Mouse (Mus musculus): Measurements from ENCODE around the gene Gm45785.
A peak's percentile ranks its signal among the peaks of the same experiment; 100 is the strongest.
"Not testable (repeated sequence)": the region's sequence is repeated elsewhere in the genome, so short reads cannot be mapped to it uniquely, and the experiment has no call there.

The Gm45785 gene

DNA sequence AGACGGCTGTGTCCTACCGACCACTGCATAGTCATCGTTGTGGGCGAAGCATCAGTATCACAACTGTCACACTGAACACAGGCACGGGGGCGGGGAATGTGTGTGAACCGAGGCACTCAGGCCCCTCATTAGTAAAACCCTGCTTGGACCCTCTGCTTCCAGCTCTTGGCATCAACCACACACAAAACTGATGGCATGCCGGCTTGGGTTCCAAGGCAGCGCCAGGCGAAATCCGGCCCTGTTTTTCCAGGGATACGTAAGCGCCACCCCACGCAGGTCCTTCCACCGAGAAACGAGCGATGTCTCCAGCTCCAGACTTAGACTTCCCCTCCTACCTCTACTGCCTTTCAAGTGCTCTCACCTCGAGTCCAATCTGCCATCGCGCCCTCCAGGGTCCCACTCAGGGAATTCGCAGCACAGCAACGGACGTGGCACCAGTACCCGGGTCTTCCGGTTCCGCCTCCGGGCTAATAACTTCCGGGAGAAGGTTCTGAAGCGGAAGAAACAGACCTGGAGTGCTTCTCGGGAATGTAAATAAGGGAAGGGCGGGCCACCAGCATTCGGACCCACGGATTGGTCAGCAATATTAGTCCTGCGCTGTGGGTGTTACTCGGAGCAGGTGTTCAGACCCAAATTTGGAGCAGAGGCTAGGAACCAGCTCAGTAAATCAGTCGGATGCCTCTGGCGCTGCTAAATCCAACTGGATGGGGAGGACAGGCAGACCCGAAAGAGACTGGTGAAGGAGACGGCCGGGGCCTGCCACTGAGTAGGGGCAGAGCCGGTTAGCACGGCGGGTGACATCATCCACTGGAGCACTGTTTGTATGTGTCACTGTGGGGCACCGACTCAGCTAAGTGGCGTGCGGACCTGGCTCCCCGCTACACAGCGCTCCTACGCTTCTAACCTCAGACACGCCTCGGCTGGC is at the start of gene Gm45785:
Gene Gm45785 (minus strand): TSS at position 472 of the 925 bp plus-strand sequence.
- peak; percentile 72 for DNase-seq

- DNase-seq, result no peak
These were observed 49.5 kb upstream of the Gm45785 start for GRCm38 (mm10) chr7:140905642-140906081.

DNA sequence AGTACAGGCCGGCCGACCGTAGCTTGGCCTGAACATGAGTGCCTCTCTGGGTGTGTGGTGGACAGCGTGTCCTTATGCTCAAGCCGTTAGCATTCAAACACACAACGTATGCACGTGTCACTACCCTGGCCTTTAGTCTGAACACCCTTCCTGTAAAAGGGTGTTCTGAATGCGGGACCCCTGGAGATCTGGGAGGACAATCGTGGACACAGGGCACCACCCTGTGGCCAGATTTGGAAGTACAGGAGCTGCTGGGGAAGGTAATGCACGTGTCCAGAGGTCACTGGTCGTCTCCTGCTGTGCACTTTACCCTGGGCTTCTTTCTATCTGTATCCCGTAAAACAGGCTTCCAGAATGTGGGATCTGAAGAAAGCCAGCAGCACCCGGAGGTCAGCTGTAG is 47.1 kb upstream of the Gm45785 start:
- DNase-seq, result peak; percentile 87

DNA sequence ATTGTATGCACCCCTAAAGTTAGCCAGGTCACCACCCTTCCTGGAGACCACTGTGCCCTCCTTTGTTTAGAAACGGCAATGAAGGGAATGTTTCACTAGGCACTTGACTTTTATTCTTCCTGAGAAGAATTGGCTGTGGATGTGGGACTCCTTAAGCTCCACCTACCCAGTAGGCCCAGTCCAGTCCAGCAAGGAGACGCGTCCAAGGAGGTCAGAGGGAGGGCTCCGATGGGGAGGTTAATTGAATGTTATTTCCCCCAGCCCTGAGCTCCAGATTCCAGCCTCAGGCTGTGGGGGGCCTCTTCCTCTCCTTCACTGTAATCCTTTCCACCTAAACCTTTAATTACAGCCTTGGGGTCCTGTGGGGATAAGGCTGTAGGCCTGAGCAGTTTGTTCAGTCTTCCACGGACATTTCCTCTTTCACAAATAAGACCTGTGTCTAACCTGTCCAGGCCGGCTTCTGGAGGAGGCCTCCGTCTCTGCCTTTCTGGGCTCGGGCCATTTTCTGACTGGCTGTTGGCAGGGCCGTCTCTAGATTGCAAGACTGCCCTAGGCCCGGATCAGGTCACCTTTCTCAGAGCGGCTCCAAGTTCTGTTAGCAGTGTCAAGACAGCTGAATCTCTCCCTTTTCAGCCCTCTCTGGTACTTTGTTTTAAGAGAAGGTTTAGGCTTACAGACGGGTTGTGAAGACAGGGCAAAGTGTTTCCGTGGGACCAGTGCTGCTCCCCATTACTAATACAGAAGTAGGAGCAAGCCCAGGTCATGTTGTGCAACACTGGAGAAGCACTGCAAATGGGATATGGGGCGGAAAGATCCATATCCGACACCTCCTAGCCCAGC is 46.1 kb upstream of the Gm45785 start:
- DNase-seq, result no peak

- DNase-seq, result no peak
These were observed 44.1 kb upstream of the Gm45785 start, which contains the start of gene Cox8b for GRCm38 (mm10) chr7:140900220-140900619. Gene Cox8b, minus strand, starts transcription at chr7:140900446.

DNA sequence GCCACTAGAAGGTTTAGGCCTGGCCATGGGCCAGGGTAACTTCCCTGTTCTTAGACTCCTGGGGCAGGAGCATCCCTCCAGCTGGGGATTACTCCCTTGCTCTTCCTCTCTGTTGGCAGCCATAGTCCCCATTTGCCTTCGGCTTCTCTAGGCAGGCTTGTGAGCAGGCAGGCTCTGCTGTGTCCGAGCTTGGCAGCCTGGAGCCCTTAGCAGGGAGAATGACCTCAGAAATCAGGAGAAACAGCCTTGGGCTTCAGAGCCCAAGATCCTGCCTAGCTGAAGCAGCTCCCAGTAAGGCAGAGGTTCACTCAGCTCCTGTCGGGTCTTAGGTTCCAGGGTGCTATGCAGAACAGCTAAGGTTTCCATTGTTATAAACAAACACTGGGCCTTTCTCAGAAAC is 43.0 kb upstream of the Gm45785 start:
- no peak for DNase-seq

DNA sequence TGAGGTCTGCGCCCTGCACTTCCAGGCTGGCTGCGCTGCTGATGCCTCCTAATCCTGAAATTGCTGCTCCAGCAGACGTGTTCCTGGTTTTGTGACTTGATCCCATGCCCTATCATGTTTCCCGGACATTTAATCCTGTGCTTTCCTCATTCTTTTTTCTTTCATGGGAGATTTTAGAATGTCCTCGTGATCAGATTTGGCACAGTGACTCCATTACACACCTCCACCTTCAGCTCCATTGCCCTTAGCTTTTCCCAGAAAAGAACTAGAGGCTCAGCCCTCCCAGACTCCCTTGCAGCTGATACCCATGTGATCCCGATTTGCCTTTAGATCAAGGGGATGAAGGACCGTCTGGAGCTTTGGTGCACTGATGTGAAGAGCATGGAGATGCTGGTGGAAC is 41.7 kb upstream of the Gm45785 start:
- DNase-seq, result no peak

GRCm38 (mm10) chr7:140894611-140895010 is 38.5 kb upstream of the Gm45785 start:
- DNase-seq, result no peak

- DNase-seq, result no peak
These were observed 37.9 kb upstream of the Gm45785 start for GRCm38 (mm10) chr7:140894031-140894430.

- not testable (repeated sequence) for DNase-seq
These were observed 34.5 kb upstream of the Gm45785 start for GRCm38 (mm10) chr7:140890636-140891035.

DNA sequence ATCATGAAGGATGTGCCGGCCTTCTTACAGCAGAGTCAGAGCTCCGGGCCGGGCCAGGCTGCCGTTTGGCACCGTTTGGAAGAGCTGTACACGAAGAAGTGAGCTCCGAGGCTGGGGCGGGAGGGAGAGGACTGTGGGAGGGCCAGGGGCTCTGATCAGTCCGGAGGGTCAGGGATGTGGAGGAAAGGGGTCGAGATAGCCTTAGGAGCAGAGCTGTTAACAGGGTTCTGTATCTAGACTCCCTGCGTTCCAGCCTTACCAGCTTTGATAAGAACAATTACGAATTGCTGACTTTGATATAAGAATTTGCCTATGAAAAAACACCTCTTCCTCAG is 26.3 kb upstream of the Gm45785 start:
- no peak for DNase-seq

DNA sequence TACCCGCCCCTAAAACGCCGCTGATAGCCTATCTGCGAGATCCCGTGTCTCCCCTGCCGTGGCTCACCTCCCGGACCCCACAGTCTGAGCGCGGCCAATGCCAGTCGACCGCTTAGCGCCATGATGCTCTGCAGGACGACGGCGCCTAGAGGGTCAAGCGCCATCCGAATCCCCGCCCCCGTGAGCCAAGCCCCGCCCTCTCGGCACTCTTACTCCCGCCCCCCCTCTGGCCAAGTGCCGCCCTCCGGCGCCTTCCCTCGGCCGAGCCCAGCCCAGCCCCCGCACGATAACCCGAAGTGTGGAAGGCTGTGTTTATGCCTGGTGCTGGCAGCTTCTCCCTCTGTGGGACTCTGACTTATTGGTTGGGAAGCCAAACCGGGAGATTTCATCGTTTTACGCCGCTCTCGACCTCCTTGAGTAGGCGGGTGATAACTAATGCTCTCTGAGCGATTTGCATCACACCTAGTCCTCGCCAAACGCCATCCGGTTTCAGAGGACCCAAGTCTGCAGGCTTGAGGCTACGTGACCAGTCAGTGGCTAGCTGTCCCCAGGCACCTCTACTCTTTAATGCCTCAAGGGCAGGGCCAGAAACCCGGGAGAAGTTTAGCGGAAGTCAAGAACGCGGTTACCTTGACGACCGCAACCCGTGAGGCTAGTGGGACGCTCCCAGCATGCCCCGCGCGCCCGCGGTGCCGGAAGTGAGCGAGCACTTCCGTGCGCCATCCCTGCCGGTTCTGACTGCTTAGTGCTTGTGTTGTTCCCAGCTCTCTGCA is 25.8 kb upstream of the Gm45785 start, which contains the start of the genes Psmd13 and Sirt3:
Gene Psmd13 (plus strand): TSS at position 273 of the 773 bp plus-strand sequence.
Gene Sirt3 (minus strand): TSS at position 614 of the 773 bp plus-strand sequence.
- peak; percentile 93 for DNase-seq

GRCm38 (mm10) chr7:140880865-140881515 is 24.9 kb upstream of the Gm45785 start:
- DNase-seq, result no peak

- DNase-seq, result no peak
These were observed 24.3 kb upstream of the Gm45785 start for GRCm38 (mm10) chr7:140880419-140880818.

- DNase-seq, result no peak
These were observed 23.2 kb upstream of the Gm45785 start for GRCm38 (mm10) chr7:140879355-140879754.

- DNase-seq, result no peak
These were observed 21.2 kb upstream of the Gm45785 start for GRCm38 (mm10) chr7:140877364-140877763.

- no peak for DNase-seq
These were observed 18.1 kb upstream of the Gm45785 start for GRCm38 (mm10) chr7:140874224-140874623.

- DNase-seq, result no peak
These were observed 8.6 kb upstream of the Gm45785 start for GRCm38 (mm10) chr7:140864761-140865160.

DNA sequence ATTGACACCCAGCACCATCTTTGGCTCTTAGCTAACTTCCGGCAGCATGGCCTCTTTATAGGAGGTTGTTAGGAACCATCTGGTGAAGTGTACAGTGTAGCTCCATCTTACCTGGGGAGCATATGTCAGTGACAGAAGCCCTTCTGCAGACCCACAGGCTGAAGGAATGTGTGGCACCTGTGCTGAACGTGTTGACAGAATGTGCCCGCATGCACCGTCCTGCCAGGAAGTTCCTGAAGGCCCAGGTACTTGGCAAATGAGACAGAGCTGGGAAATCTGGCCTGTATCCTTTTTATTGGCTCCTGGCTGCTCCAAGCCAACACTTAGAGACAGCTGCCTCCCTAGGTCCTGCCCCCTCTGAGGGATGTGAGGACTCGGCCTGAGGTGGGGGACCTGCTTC is 4.6 kb upstream of the Gm45785 start:
- no peak for DNase-seq

- DNase-seq, result no peak
These were observed 3.9 kb upstream of the Gm45785 start for GRCm38 (mm10) chr7:140859997-140860396.

DNA sequence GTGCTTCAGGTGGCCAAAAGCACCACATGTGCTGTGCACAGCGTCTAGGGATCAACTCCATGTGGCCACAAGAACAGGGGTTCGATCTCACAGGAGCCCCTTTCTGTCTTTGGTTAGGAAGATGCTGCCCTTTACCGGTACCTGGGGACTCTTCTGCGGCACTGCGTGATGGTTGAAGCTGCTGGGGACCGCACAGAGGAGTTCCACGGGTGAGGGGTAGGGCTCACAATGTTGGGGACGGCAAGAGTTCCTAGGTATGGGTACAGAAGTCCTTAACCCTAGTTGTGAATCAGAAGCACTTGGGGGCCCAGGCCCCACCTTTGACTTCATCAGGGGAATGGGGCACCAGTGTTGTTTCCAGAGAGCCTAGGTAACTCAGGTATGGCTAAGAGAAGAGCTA is 2.6 kb upstream of the Gm45785 start:
- no peak for DNase-seq
